8 mouse cellular contexts compared by ENCODE assay signal in genomic region chr12:76961932-76962891, GRCm38 (mm10). TPM values are rescaled to one million over a fixed set of nuclear protein-coding genes. Genes with fewer than 3 reads are reported as not detected.
DNase-seq lines count a peak whose midpoint lies in the region; ATAC-seq and TF ChIP-seq lines count a peak whose summit lies in the region.

TSS of gene Max (minus strand) at chr12:76962201.

- no peaks in the 10 kb centered on the region for H3K9me3 ChIP-seq in CH12.LX (replicated peaks; ENCODE audit: low read length)
- no peaks in the 10 kb centered on the region for H3K9me3 ChIP-seq in forebrain, embryonic 11.5 days (ENCODE audit: control insufficient read depth, low read length)
- no peaks in the 10 kb centered on the region for H3K9me3 ChIP-seq in heart, embryonic 16.5 days (replicated peaks; ENCODE audit: control insufficient read depth, low read length)
- no peaks in the 10 kb centered on the region for H3K9me3 ChIP-seq in liver, embryonic 15.5 days (replicated peaks)
- H3K9me3 ChIP-seq in neural tube, embryonic 12.5 days = no peaks in the 10 kb centered on the region

- in situ Hi-C loops in CH12.LX (cut with MboI; ENCODE audit: low pct_ligation_motif_present, low pct_unique_long_range_greater_than_20kb, low sequenced_read_pairs) = no loop called here

- H3K27ac ChIP-seq in CH12.LX (ENCODE audit: insufficient read depth, low read depth) = peak within 1 kb of the TSS; percentile 10; the same call in 1 of the 2 replicates
- H3K27ac ChIP-seq in forebrain, embryonic 11.5 days (ENCODE audit: low read depth, low read length) = 0 out of 2 replicates have a peak within 1 kb of the TSS, but pooled peaks have one; percentile 25
- H3K27ac ChIP-seq in heart, embryonic 16.5 days (ENCODE audit: low read length) = peak within 1 kb of the TSS; percentile 81
- H3K27ac ChIP-seq in liver, embryonic 15.5 days (replicated peaks) = peak within 1 kb of the TSS; percentile 88
- H3K27ac ChIP-seq in neural tube, embryonic 12.5 days = no peak within 1 kb of the TSS; the same call in 1 of the 2 replicates

- DNase-seq in CH12.LX (ENCODE audit: extremely low read depth) = peak; percentile 99
- DNase-seq in c-Kit-positive CD71-positive TER-119-negative erythroid progenitor cells, embryonic 14.5 days (ENCODE audit: low read depth) = peak; percentile 97
- DNase-seq in forebrain, embryonic 11.5 days (ENCODE audit: low spot score) = peak; percentile 99
- DNase-seq in kidney, postnatal 36 days = peak; percentile 99 to 100
- peak; percentile 100 for DNase-seq in telencephalon, adult 2 months (ENCODE audit: low read depth, low spot score)

- ATAC-seq in forebrain, embryonic 11.5 days (replicated peaks; ENCODE audit: low FRiP score) = peak; percentile 98
- ATAC-seq in heart, embryonic 16.5 days (replicated peaks; ENCODE audit: extremely low read depth, insufficient read depth, low FRiP score) = peak; percentile 98
- peak; percentile 99 for ATAC-seq in liver, embryonic 15.5 days (ENCODE audit: insufficient read depth)
- ATAC-seq in neural tube, embryonic 12.5 days (ENCODE audit: low FRiP score, low read depth) = peak; percentile 98

- TF ChIP-seq EP300 in CH12.LX (IDR thresholded peaks at IDR 0.05; ENCODE audit: low read length) = no peak

- TF ChIP-seq CTCF in CH12.LX (conservative IDR thresholded peaks at IDR 0.05 in 1 of 2, IDR thresholded peaks at IDR 0.05 in 1 of 2; ENCODE audit: low read depth in 2 of 2, low read length in 2 of 2) = no peak

- peaks cover 33% of the 10 kb centered on the region for H3K79me2 ChIP-seq in CH12.LX (replicated peaks; ENCODE audit: control insufficient read depth, extremely low read depth, insufficient read depth, poor library complexity, severe bottlenecking)

- H3K27me3 ChIP-seq in CH12.LX (replicated peaks) = no peaks in the 10 kb centered on the region
- H3K27me3 ChIP-seq in forebrain, embryonic 11.5 days (ENCODE audit: control insufficient read depth, insufficient read depth, low read length) = no peaks in the 10 kb centered on the region
- H3K27me3 ChIP-seq in heart, embryonic 16.5 days (ENCODE audit: control insufficient read depth, insufficient read depth, low read length) = no peaks in the 10 kb centered on the region
- no peaks in the 10 kb centered on the region for H3K27me3 ChIP-seq in liver, embryonic 15.5 days
- no peaks in the 10 kb centered on the region for H3K27me3 ChIP-seq in neural tube, embryonic 12.5 days (replicated peaks)

- H3K4me1 ChIP-seq in CH12.LX (ENCODE audit: control insufficient read depth in 1 of 2, insufficient read depth in 2 of 2) = peaks cover 0 to 26% of the 10 kb centered on the region in 2 experiments; a peak in 2 of 4 replicates
- peaks cover 2% of the 10 kb centered on the region; the same call in 1 of the 2 replicates for H3K4me1 ChIP-seq in forebrain, embryonic 11.5 days (replicated peaks; ENCODE audit: control insufficient read depth, insufficient read depth, low read length)
- peaks cover 16% of the 10 kb centered on the region for H3K4me1 ChIP-seq in heart, embryonic 16.5 days (ENCODE audit: control insufficient read depth, insufficient read depth, low read length)
- H3K4me1 ChIP-seq in liver, embryonic 15.5 days (replicated peaks) = peaks cover 44% of the 10 kb centered on the region
- H3K4me1 ChIP-seq in neural tube, embryonic 12.5 days = peaks cover 7% of the 10 kb centered on the region

- H3K9ac ChIP-seq in CH12.LX (ENCODE audit: insufficient read depth, low read depth) = peak within 1 kb of the TSS; percentile 83
- peak within 1 kb of the TSS; percentile 74 for H3K9ac ChIP-seq in forebrain, embryonic 11.5 days (ENCODE audit: low read length)
- peak within 1 kb of the TSS; percentile 82 for H3K9ac ChIP-seq in heart, embryonic 16.5 days (ENCODE audit: low read length)
- peak within 1 kb of the TSS; percentile 97 for H3K9ac ChIP-seq in liver, embryonic 15.5 days
- H3K9ac ChIP-seq in neural tube, embryonic 12.5 days = peak within 1 kb of the TSS; percentile 89

- peak; percentile 82 for TF ChIP-seq POLR2A in CH12.LX (IDR thresholded peaks at IDR 0.05; ENCODE audit: low read depth, low read length)

- dilution Hi-C loops in CH12.LX (cut with MboI; ENCODE audit: extremely low pct_ligation_motif_present, extremely low pct_unique_long_range_greater_than_20kb, low sequenced_read_pairs) = no loop called here

- peak within 1 kb of the TSS; percentile 74 to 85 (median 83) for H3K4me3 ChIP-seq in CH12.LX (replicated peaks in 1 of 3; ENCODE audit: low read depth in 2 of 3, low read length in 2 of 3, poor library complexity in 1 of 3)
- H3K4me3 ChIP-seq in forebrain, embryonic 11.5 days (ENCODE audit: low read depth, low read length) = peak within 1 kb of the TSS; percentile 87
- peak within 1 kb of the TSS; percentile 86 for H3K4me3 ChIP-seq in heart, embryonic 16.5 days (ENCODE audit: low read length)
- peak within 1 kb of the TSS; percentile 93 for H3K4me3 ChIP-seq in liver, embryonic 15.5 days (replicated peaks)
- H3K4me3 ChIP-seq in neural tube, embryonic 12.5 days = peak within 1 kb of the TSS; percentile 79

- WGBS in forebrain, embryonic 11.5 days = under 1% methylated on average over 60 of the region's 73 CpGs
- under 1% methylated on average over 69 of the region's 73 CpGs for WGBS in heart, embryonic 16.5 days
- WGBS in liver, embryonic 15.5 days (ENCODE audit: insufficient replicate concordance) = under 1% methylated on average over 68 of the region's 73 CpGs
- WGBS in neural tube, embryonic 12.5 days = under 1% methylated on average over 73 of the region's 73 CpGs

- peaks cover 0 to 15% of the 10 kb centered on the region in 2 experiments for H3K36me3 ChIP-seq in CH12.LX (replicated peaks in 1 of 2; ENCODE audit: control insufficient read depth in 1 of 2, insufficient read depth in 1 of 2, low read length in 1 of 2)
- H3K36me3 ChIP-seq in forebrain, embryonic 11.5 days (ENCODE audit: control insufficient read depth, insufficient read depth, low read length) = no peaks in the 10 kb centered on the region; the same call in 1 of the 2 replicates
- peaks cover 13% of the 10 kb centered on the region; the same call in 1 of the 2 replicates for H3K36me3 ChIP-seq in heart, embryonic 16.5 days (ENCODE audit: control insufficient read depth, insufficient read depth)
- peaks cover 24% of the 10 kb centered on the region for H3K36me3 ChIP-seq in liver, embryonic 15.5 days (replicated peaks)
- H3K36me3 ChIP-seq in neural tube, embryonic 12.5 days = peaks cover 12% of the 10 kb centered on the region

- peak within 1 kb of the TSS; percentile 98 for H3K4me2 ChIP-seq in CH12.LX (ENCODE audit: insufficient read depth, low read depth, poor library complexity, severe bottlenecking)
- peak within 1 kb of the TSS; percentile 94 for H3K4me2 ChIP-seq in forebrain, embryonic 11.5 days (ENCODE audit: low read depth, low read length, severe bottlenecking)
- H3K4me2 ChIP-seq in heart, embryonic 16.5 days (ENCODE audit: low read depth, low read length) = peak within 1 kb of the TSS; percentile 95
- peak within 1 kb of the TSS; percentile 94 for H3K4me2 ChIP-seq in liver, embryonic 15.5 days
- peak within 1 kb of the TSS; percentile 90 for H3K4me2 ChIP-seq in neural tube, embryonic 12.5 days (replicated peaks)

- no peak for TF ChIP-seq RAD21 in CH12.LX (IDR thresholded peaks at IDR 0.05; ENCODE audit: low read depth, low read length)

TF ChIP-seq in CH12.LX, 34 proteins besides CTCF, POLR2A, EP300 and RAD21 (continues in another document):
- no peak; the same call in 1 of the 2 replicates for TF ChIP-seq ZMIZ1 (IDR thresholded peaks at IDR 0.05; ENCODE audit: low read depth, low read length)
- TF ChIP-seq IRF4 (IDR thresholded peaks at IDR 0.05; ENCODE audit: low read depth, low read length) = peak; percentile 26; the same call in 1 of the 2 replicates
- TF ChIP-seq MAFK (IDR thresholded peaks at IDR 0.05; ENCODE audit: insufficient replicate concordance, low read length) = no peak
- TF ChIP-seq SIN3A (IDR thresholded peaks at IDR 0.05; ENCODE audit: low read length) = peak; percentile 62
- peak; percentile 95 for TF ChIP-seq BHLHE40 (IDR thresholded peaks at IDR 0.05; ENCODE audit: low read depth, low read length)
- peak; percentile 26; the same call in 1 of the 2 replicates for TF ChIP-seq TCF12 (IDR thresholded peaks at IDR 0.05; ENCODE audit: low read depth, low read length)
- TF ChIP-seq CHD1 (IDR thresholded peaks at IDR 0.05; ENCODE audit: low read depth, low read length) = no peak
- TF ChIP-seq USF2 (conservative IDR thresholded peaks at IDR 0.05; ENCODE audit: low read depth, low read length) = peak; percentile 87
- TF ChIP-seq GABPA (IDR thresholded peaks at IDR 0.05; ENCODE audit: insufficient replicate concordance, low read depth, low read length) = peak; percentile 92; the same call in 1 of the 2 replicates
- TF ChIP-seq ZKSCAN1 (IDR thresholded peaks at IDR 0.05; ENCODE audit: borderline replicate concordance, low read depth, low read length) = no peak
- TF ChIP-seq RCOR1 (conservative IDR thresholded peaks at IDR 0.05; ENCODE audit: low read depth, low read length) = no peak
- TF ChIP-seq E2F4 (IDR thresholded peaks at IDR 0.05; ENCODE audit: insufficient replicate concordance, low read depth, low read length) = 0 out of 2 replicates have a peak, but pooled peaks have one; percentile 32
- no peak for TF ChIP-seq JUND (conservative IDR thresholded peaks at IDR 0.05; ENCODE audit: low read depth, low read length)
- no peak for TF ChIP-seq JUN (IDR thresholded peaks at IDR 0.05; ENCODE audit: insufficient read depth, low read depth, low read length)
- TF ChIP-seq POLR2AphosphoS2 (IDR thresholded peaks at IDR 0.05; ENCODE audit: low read depth, low read length) = no peak
- peak; percentile 99 for TF ChIP-seq KAT2A (IDR thresholded peaks at IDR 0.05; ENCODE audit: insufficient replicate concordance, low read length)
- TF ChIP-seq MEF2A (IDR thresholded peaks at IDR 0.05; ENCODE audit: borderline replicate concordance, low read depth, low read length) = 0 out of 2 replicates have a peak, but pooled peaks have one; percentile 36
- TF ChIP-seq TBP (conservative IDR thresholded peaks at IDR 0.05; ENCODE audit: low read depth, low read length) = no peak
- peak; percentile 94 for TF ChIP-seq MYC (IDR thresholded peaks at IDR 0.05; ENCODE audit: low read depth, low read length)
- peak; percentile 87 for TF ChIP-seq CHD2 (IDR thresholded peaks at IDR 0.05; ENCODE audit: low read length)
- no peak for TF ChIP-seq SMC3 (IDR thresholded peaks at IDR 0.05; ENCODE audit: low read depth, low read length)

RNA-seq across cellular contexts. Expression of gene Max, which starts in this region (rescaled TPM):
- 23.9 and 31.7 TPM in 2 replicates for total RNA-seq in CH12.LX (2012; rRNA removed)
- 69.6 and 84.8 TPM in 2 replicates for total RNA-seq in CH12.LX (2014; rRNA removed)
- polyA plus RNA-seq in CH12.LX (2012; ENCODE audit: insufficient read length, low read depth) = 106 and 128 TPM in 2 replicates
- polyA plus RNA-seq in forebrain, embryonic 11.5 days (2014; fragmentation: Nextera tagmentation; extraction: Ambion mirVana) = 19.4 and 21.5 TPM in 2 replicates
- 6.9 and 11.6 TPM in 2 replicates for polyA plus RNA-seq in heart, embryonic 16.5 days (2015; fragmentation: Nextera tagmentation; extraction: Ambion mirVana)
- 6.4 and 6.7 TPM in 2 replicates for polyA plus RNA-seq in liver, embryonic 15.5 days (2015; fragmentation: Nextera tagmentation; extraction: Ambion mirVana)
- polyA plus RNA-seq in neural tube, embryonic 12.5 days (2016; fragmentation: Nextera tagmentation; extraction: Ambion mirVana) = 15.4 and 18.4 TPM in 2 replicates
